Mouse (Mus musculus) kidney, postnatal 0 days (tissue): ENCODE data around the gene Pik3r1. TPM values are rescaled to one million over a fixed set of nuclear protein-coding genes. Genes with fewer than 3 reads are reported as not detected.

Source experiments
- ATAC-seq: fragments of 200-750 bp; cut with Nextera tagmentation; replicated peaks from 2 replicates; pipeline ENCODE4 v1.8.0; 2017; ENCODE audit warnings: low read depth, moderate number of reproducible peaks, moderate TSS enrichment, moderate library complexity; ENCODE audit not compliant: low FRiP score
- DNase-seq: peaks from one replicate; pipeline ENCODE4 v3.0.0-alpha.2; 2016; ENCODE audit warnings: low spot score
- H3K27ac ChIP-seq: fragments of 300-500 bp; sonication (generic); 2 replicates; pipeline ENCODE4 v1.5.1; 2014; ENCODE audit warnings: mild to moderate bottlenecking
- H3K27me3 ChIP-seq: fragments of 300-500 bp; sonication (generic); 2 replicates; pipeline ENCODE4 v1.6.1; 2014; ENCODE audit warnings: low read length, mixed read lengths; ENCODE audit not compliant: insufficient read depth
- H3K36me3 ChIP-seq: fragments of 300-500 bp; sonication (generic); 2 replicates; pipeline ENCODE4 v1.6.1; 2014; ENCODE audit warnings: low read length, mixed read lengths; ENCODE audit not compliant: insufficient read depth
- H3K4me1 ChIP-seq: fragments of 300-500 bp; sonication (generic); replicated peaks from 2 replicates; pipeline ENCODE4 v1.6.1; 2014; ENCODE audit warnings: antibody characterized with exemption, low read length, mixed read lengths; ENCODE audit not compliant: insufficient read depth
- H3K4me2 ChIP-seq: fragments of 300-500 bp; sonication (generic); 2 replicates; pipeline ENCODE4 v1.6.1; 2014; ENCODE audit warnings: mild to moderate bottlenecking, low read length, moderate library complexity, mixed read lengths
- H3K4me3 ChIP-seq: fragments of 300-500 bp; sonication (generic); replicated peaks from 2 replicates; pipeline ENCODE4 v1.5.1; 2014; ENCODE audit warnings: low read depth, low read length
- H3K9ac ChIP-seq: fragments of 300-500 bp; sonication (generic); 2 replicates; pipeline ENCODE4 v1.6.1; 2014; ENCODE audit warnings: low read depth, low read length
- H3K9me3 ChIP-seq: fragments of 300-500 bp; sonication (generic); replicated peaks from 2 replicates; pipeline ENCODE4 v1.6.1; 2016; ENCODE audit warnings: low read length, inconsistent platforms, mixed read lengths
- CTCF ChIP-seq: IDR thresholded peaks from 2 replicates; pipeline ENCODE4 v1.5.1; 2016; ENCODE audit warnings: antibody characterized with exemption, low read depth, mild to moderate bottlenecking, moderate library complexity
- WGBS: fragments of 180-500 bp; shearing (Covaris S2); extraction: QIAGEN DNeasy Blood & Tissue Kit; methylation state at CpG from one replicate; pipeline ENCODE4 v1.1.7; 2014; 5-methylcytosine and 5-hydroxymethylcytosine counted together
- polyA plus RNA-seq: library from polyadenylated mRNA; unstranded; fragments of >200 nt; fragmentation: Nextera tagmentation; extraction: Ambion mirVana; gene quantifications from 2 replicates; pipeline ENCODE4 v1.2.1, GENCODE M21; 2015

Pik3r1 gene
- polyA plus RNA-seq, 1 experiment from 2014 or later: 30.3 TPM

DNA sequence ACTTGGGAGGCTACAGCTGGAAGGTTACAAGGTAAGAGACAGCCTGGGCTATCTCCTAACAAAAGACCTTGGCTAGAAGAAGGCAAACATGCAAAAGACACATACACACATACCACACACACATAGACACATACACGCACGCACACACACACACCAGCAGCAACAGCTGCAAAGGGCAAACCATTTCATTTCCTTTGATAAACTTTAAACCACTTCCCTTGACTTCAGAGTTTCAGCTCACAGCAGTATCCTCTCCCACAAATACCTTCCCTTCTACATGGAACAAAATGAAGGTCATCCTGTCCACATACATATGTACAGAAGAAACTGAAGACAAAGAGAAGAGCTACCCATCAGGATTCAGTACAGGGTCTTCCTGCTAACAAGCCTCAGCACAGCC, 56.7 kb downstream of the Pik3r1 start:
- Histone ChIP-seq H3K4me1 (peaks cover 9% of the 10 kb centered on the region; the same call in 1 of the 2 replicates), H3K4me2 (no peak overlapping the region), H3K9me3 (no peaks in the 10 kb centered on the region), H3K27ac (no peak overlapping the region), H3K4me3 (no peak overlapping the region), H3K9ac (no peak overlapping the region), H3K36me3 (0 out of 2 replicates have a peak, but pooled peaks cover 3% of the 10 kb centered on the region), H3K27me3 (no peaks in the 10 kb centered on the region)
- TF ChIP-seq CTCF: no peak
- no peak for ATAC-seq
- no peak for DNase-seq
- 84% methylated on average over 2 of the region's 2 CpGs for WGBS

DNA sequence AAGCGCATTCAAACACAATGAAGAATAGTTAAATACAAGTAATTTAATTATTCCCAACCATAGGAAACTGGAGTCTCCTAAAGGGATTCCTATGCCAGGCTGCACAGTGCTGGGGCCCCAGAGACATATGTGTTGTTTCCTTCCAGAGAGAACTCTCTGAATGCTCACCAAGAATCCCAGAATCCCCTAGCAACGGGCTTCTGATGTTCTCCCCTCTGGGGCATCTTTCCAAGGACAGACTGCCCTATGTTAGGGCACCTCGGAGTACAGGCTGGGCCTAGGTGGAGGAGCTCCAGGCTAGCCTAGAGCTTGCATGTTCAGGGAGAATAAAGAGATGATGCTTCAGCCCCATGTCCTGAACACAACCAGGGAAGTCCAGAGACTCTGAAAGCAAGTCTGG, 58.2 kb downstream of the Pik3r1 start:
- Histone ChIP-seq H3K4me2 (no peak overlapping the region), H3K4me1 (peaks cover 10% of the 10 kb centered on the region; the same call in 1 of the 2 replicates), H3K9ac (no peak overlapping the region), H3K27me3 (no peaks in the 10 kb centered on the region), H3K36me3 (0 out of 2 replicates have a peak, but pooled peaks cover 3% of the 10 kb centered on the region), H3K4me3 (no peak overlapping the region), H3K9me3 (no peaks in the 10 kb centered on the region), H3K27ac (no peak overlapping the region)
- no peak for DNase-seq
- TF ChIP-seq CTCF: no peak
- WGBS: 78% methylated on average over 3 of the region's 3 CpGs
- no peak for ATAC-seq

DNA sequence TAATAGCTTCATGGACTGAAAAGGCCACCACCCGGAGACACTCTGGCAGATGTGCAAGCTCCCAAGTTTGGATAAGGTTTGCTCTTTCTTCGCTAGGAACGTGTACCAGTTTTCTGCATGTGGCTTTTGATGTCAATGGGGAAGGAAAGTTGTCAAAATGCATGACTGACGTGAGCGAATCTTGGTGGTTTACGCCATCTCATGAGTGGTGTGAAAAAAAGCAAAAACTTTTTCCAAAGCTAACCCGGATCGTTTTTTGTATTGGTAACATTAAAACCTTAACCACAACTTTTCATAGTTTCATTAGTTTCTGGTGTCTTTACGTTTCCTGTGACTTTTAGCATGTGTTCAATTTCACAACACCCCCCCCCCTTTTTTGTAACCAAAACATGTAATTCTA, 60.8 kb downstream of the Pik3r1 start:
- peaks cover 7% of the 10 kb centered on the region; the same call in 1 of the 2 replicates for H3K36me3 ChIP-seq
- H3K4me2 ChIP-seq: no peak overlapping the region
- no peaks in the 10 kb centered on the region for H3K9me3 ChIP-seq
- H3K9ac ChIP-seq: no peak overlapping the region
- 91% methylated on average over 9 of the region's 9 CpGs for WGBS
- ATAC-seq: no peak
- H3K27me3 ChIP-seq: no peaks in the 10 kb centered on the region
- H3K4me3 ChIP-seq: no peak overlapping the region
- TF ChIP-seq CTCF: no peak
- H3K4me1 ChIP-seq: 0 out of 2 replicates have a peak, but pooled peaks cover 6% of the 10 kb centered on the region
- no peak overlapping the region for H3K27ac ChIP-seq
- no peak for DNase-seq

DNA sequence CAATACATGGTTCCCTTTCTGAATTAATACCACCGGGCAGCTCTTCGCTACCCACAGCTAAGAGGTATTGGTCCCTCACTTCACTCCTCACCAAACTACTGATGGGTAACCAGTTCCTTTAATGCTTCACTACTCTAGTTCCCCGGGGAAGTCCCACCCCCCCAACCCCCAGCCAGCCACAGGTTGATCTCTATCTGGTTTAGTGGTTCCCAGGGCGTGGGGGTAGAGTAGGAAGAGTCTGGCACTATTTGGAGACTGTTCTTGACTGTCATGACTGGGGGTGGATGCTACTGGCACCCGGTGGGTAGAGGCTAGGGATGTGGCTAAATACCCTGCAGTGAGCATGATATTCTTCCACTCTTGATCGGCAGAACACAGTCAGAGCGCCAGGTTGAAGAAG, 61.6 kb downstream of the Pik3r1 start:
- H3K27ac ChIP-seq: no peak overlapping the region
- no peak overlapping the region for H3K4me2 ChIP-seq
- H3K9me3 ChIP-seq: no peaks in the 10 kb centered on the region
- H3K4me3 ChIP-seq: no peak overlapping the region
- no peaks in the 10 kb centered on the region for H3K27me3 ChIP-seq
- H3K36me3 ChIP-seq: peaks cover 10% of the 10 kb centered on the region; the same call in 1 of the 2 replicates
- 0 out of 2 replicates have a peak, but pooled peaks cover 6% of the 10 kb centered on the region for H3K4me1 ChIP-seq
- no peak for ATAC-seq
- TF ChIP-seq CTCF: no peak
- WGBS: 68% methylated on average over 7 of the region's 7 CpGs
- DNase-seq: no peak
- H3K9ac ChIP-seq: no peak overlapping the region

DNA sequence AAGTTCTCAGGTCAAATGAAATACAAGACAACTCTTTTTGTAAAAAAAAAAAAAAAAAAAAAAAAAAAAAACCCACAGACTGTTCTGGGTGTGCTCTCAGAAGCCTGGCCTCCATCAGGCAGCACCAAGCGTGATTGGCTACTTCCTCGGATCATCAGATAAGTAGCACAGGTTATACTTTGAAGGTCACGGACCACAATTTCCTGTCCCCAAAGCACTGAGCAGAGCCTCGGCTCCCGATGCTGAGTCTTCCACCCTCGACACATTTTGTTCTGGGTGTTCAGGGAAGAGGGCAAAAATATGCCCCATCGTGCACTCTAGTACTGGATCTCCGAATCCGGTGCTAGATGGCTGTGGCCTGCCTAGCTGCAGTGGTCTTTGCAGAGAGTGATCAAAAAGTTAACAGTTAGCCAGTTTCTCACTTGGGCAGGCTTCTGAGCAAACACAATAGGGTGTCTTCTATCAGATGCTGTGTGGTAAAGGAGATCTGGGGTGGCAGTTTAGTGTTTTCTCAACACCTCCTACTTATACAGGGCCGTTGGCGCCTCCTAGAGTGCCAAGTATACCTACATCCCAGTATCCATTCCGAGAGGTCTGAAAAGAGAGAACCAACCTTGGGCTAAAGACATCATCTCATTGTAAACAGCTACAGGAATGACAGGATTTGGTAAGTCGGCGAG, 65.8 kb downstream of the Pik3r1 start:
- 69% methylated on average over 14 of the region's 14 CpGs for WGBS
- no peak overlapping the region for H3K27ac ChIP-seq

DNA sequence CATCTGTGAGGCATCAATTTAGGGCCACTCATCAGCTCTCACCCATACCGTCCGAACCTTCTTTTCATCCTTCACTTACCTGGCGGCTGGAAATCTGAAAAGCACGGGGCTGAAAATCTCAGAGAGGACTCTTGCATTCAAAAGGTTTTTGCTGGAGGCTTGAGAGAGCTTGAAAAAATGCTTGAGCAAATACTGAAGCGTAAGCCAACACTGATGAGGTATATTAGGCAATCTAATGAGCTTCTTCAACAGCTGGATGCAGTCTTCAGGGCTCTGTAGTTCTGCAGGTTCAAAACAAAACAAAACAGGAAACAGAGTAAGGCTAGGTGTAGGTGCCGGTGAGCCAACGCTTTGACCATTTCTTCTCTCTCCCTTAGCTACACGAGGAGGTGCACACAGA, 66.4 kb downstream of the Pik3r1 start:
- H3K27ac ChIP-seq: no peak overlapping the region
- 89% methylated on average over 8 of the region's 8 CpGs for WGBS
- no peak for ATAC-seq
- H3K4me1 ChIP-seq: peaks cover 13% of the 10 kb centered on the region; the same call in 1 of the 2 replicates
- H3K27me3 ChIP-seq: no peaks in the 10 kb centered on the region
- TF ChIP-seq CTCF: no peak
- no peaks in the 10 kb centered on the region for H3K9me3 ChIP-seq
- peaks cover 7% of the 10 kb centered on the region; the same call in 1 of the 2 replicates for H3K36me3 ChIP-seq
- no peak overlapping the region for H3K9ac ChIP-seq
- no peak overlapping the region for H3K4me2 ChIP-seq
- DNase-seq: no peak
- no peak overlapping the region for H3K4me3 ChIP-seq

More for the DNA sequence above, 65.8 kb downstream of the Pik3r1 start:
- no peaks in the 10 kb centered on the region for H3K27me3 ChIP-seq
- H3K9ac ChIP-seq: no peak overlapping the region
- no peak for ATAC-seq
- peaks cover 10% of the 10 kb centered on the region; the same call in 1 of the 2 replicates for H3K4me1 ChIP-seq
- DNase-seq: no peak
- no peak overlapping the region for H3K4me3 ChIP-seq
- no peak overlapping the region for H3K4me2 ChIP-seq
- peak; percentile 17; the same call in 1 of the 2 replicates for TF ChIP-seq CTCF
- peaks cover 10% of the 10 kb centered on the region; the same call in 1 of the 2 replicates for H3K36me3 ChIP-seq
- H3K9me3 ChIP-seq: no peaks in the 10 kb centered on the region
